Mouse (Mus musculus) MEL-GATA-1-ER (cell line): ENCODE results near the gene Tbx19.

Experiments
- DNase-seq: peaks from one replicate; pipeline ENCODE4 v3.0.0-alpha.2; 2012; ENCODE audit warnings: low read depth; ENCODE audit errors: extremely low read depth

Tbx19 gene

GRCm38 (mm10) chr1:165119011-165119726 is 41.4 kb downstream of the Tbx19 start:
- DNase-seq = no peak

GRCm38 (mm10) chr1:165114460-165115175 is 46.0 kb downstream of the Tbx19 start:
- peak; percentile 76 for DNase-seq

DNA sequence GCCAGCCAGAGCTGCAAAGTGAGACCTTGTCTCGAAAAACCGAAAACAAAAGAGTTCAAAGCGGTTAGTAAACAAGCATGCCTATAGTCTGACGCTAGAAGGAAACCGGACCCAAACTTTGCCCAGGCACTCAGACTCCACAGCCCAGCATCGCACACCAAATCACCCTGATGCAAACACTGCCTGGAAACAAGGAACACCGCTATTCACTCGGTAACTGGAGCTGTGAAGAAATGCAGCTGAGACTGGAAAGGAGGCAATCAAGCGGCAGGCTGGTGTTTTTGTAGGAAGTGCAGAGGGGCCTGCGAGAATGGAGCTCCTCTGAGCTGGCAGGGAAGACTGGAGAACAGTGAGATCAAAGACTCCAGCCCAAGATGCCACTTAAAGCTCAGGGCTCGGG is 46.9 kb downstream of the Tbx19 start:
- DNase-seq = no peak

DNA sequence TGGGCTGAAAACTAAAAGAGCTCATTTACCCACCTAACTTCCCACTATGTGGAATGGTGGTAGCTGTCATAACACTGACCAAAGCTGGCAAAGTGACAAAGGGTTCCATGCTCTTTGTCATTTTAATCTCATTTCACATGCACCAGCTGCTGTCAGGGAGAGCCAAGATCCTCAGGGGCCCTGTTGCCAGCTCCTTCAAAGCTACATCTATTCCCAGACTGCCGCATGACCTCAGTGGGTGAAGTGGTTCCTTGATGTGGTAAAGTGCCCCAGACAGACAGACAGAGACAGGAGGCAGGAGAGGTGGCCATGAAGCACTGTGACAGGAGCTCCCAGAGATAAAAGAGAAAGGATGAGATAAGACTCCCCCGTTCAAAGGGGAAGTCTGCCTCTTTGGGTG is 49.9 kb downstream of the Tbx19 start:
- no peak for DNase-seq

DNA sequence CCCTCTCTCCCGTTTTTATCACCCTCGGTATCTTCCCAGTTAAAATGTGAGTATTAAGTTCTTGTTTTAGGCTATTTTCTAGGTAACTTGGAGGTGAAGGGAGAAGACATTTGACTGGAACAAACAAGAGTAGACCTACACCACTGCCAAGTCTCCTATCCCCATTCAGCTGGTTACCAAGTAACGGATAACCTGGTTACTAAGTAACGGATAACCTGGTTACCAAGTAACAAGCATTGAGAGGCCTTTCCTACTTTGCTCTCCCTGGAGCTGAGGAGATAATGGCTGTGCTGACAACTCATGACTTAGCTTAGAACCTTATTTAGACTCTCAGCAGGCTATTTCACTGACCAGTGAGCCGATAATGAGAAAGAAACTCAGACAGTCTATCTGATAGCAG is 51.4 kb downstream of the Tbx19 start:
- no peak for DNase-seq

DNA sequence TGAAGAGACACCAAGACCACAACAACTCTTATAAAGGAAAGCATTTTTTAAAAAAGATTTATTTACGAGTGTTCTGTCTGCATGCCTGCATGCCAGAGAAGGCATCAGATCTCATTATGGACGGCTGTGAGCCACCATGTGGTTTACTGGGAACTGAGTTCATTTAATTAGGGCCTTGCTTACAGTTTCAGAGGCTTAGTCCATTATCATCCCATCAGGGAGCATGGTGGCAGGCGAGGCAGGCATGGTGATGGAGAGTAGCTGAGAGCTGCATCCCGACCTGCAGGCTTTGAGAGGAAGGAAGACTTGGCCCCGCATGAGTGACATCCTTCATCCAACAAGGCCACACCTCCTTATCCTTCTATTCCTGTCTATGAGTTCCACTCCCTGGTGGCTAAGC is 52.1 kb downstream of the Tbx19 start:
- no peak for DNase-seq

DNA sequence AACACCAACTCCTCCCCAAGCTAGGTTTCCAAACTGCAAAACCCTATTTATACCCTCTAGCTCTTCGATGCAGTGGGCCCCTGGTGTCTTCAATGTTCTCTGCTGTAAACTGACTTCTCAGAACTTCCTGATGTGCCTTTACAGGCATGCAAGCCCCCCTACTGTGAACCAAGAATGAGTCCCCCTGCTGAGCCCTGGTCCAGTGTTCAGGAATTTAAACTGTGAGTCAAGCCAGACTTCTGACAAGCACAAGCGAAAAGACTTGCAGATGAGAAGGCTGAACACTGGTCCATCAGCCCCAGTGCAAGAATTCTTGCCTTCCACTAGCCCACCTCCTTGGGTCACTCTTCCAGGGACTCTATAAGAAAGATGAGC is 54.6 kb downstream of the Tbx19 start:
- DNase-seq = no peak

DNA sequence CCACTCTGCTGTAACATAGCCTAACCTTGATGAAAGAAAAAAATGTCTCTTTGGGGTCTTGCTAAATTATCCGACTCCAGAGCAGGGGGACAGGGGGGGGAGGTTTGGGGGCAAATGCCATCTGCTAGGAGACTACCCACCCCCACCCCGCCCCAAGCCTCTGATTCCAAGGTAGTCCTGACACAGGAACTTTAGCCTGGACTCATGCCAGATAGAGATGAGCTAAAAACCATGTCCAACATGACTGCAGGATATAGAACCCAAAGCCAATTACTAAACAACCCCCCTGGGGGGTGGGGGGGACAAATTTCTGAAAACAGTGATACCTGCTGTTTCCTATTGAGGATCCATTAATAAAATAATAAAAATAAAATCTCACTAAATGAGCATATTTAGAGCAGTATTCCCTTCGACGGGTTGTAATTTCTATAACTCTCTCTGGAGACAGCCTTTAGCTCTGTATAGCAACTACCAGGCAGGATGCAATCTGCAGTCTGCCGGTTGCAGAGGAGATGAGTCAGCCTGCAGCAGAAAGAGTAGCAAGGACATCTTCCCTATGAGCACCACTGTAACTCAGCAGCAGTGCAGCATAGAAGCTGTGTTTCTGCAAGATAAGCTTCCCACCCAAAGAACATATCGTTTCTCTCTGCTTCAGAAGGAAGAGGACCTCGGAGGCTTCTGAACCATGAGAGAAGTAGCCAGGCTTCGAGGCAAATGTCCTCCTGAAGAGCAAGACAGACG is 55.1 kb downstream of the Tbx19 start:
- DNase-seq = peak; percentile 75

- DNase-seq = peak; percentile 57
Observed at GRCm38 (mm10) chr1:165104707-165105259, 55.8 kb downstream of the Tbx19 start.

- no peak for DNase-seq
Observed at GRCm38 (mm10) chr1:165099569-165099968, 61.0 kb downstream of the Tbx19 start.

DNA sequence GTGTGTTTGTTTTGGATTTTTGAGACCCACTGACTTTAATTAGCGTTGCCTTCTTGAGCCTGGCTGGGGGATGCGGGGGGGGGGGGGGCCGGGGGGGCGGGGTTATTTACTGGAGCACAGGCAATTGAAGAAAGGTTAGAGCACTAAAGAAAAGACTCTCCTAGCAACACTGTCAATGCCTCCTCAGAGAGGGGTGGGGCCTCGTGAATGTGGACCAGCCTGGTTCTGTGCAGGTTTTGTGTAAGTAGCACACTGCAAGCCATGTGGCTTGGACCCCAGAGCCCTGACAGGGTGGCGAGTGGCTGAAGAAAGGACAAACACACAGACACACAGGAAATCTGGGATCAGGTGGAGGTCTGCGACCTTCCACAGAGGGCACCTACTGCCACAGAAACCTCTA is 65.7 kb downstream of the Tbx19 start:
- no peak for DNase-seq

DNA sequence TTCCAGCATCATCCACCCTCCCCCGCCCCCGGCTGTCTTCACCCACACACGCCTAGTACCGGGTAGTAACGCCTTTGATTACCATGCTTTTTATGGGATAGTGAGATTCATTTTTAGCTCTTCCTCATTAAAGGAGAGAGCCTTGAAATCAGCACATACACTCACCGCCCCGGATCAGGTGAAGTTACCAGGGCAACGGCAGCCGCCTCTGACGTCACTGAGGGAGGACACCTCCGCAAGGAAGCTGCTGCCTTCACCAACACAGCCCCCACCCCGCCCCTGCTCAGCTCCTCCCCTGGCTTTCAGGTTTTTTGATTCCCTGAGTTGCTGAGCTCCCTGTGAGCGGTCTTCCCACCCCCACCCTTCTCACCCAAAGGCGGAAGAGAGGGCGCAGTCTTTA is 68.9 kb downstream of the Tbx19 start:
- DNase-seq = no peak

- DNase-seq = no peak
Observed at GRCm38 (mm10) chr1:165089556-165089955, 71.0 kb downstream of the Tbx19 start.
